Mouse (Mus musculus) cortical plate, adult 2 months (tissue): Measurements from ENCODE around the gene Pkd2.

Experiments used
- CTCF ChIP-seq: fragments of 200-500 bp; IDR thresholded peaks from 2 replicates; pipeline ENCODE4 v1.5.1; 2011; ENCODE audit warnings: mild to moderate bottlenecking, control low read depth, low read length; ENCODE audit not compliant: insufficient read depth; ENCODE audit errors: extremely low read depth
- POLR2A ChIP-seq: fragments of 200-500 bp; IDR thresholded peaks from 2 replicates; pipeline ENCODE4 v1.6.1; 2011; ENCODE audit warnings: mild to moderate bottlenecking, low read length, control low read depth; ENCODE audit not compliant: insufficient read depth; ENCODE audit errors: extremely low read depth

DNA sequence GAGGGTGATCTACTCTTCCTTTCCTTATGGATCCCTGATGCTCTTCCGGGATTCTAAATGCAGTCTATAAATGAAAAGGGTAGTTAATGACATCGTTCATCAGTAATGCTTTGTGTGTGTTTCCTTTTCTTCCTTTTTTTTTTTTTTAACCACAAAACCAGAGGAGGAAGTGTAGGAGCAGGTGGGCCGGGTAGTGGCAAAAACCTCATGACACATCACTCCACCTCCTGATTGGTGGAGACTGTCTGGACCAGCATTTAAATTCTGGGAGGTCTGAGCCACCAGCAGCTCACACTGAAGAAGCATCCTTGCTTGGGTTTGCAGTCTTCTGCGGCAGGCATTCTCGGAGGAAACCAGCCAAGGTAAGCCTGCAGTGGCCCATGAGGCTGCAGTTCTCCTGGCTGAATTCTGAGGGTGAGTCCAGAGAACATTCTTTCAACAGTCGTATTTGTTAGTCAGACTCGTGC, 24.4 kb upstream of the Pkd2 start, which contains the start of gene Spp1:
- TF ChIP-seq CTCF (no peak), POLR2A (no peak)
